8 mouse cellular contexts compared by ENCODE assay signal in the genomic region with DNA sequence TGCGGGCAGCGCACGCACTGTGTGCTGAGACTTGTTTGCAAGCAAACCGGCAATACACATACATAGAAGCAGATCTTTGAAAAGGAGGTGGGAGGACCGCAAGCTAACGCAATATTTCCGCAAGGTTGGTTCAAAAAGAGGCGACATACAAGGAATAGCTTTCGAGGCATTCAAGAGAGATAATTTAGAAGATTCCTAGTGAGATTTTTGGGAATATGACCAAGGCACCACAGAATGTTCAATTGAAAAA. TPM values are rescaled to one million over a fixed set of nuclear protein-coding genes. Genes with fewer than 3 reads are reported as not detected.
DNase-seq lines count a peak whose midpoint lies in the region; ATAC-seq lines count a peak whose summit lies in the region.

No protein-coding gene starts in this region.

- peaks cover 14% of the 10 kb centered on the region for H3K4me1 ChIP-seq in kidney, embryonic 15.5 days
- peaks cover 13% of the 10 kb centered on the region; the same call in 1 of the 2 replicates for H3K4me1 ChIP-seq in intestine, embryonic 14.5 days (replicated peaks; ENCODE audit: control insufficient read depth, insufficient read depth, low read length)
- H3K4me1 ChIP-seq in midbrain, embryonic 16.5 days (ENCODE audit: control insufficient read depth, insufficient read depth, low read length) = peaks cover 8% of the 10 kb centered on the region

- peak overlapping the region; percentile 62 for H3K4me3 ChIP-seq in kidney, embryonic 15.5 days (replicated peaks)
- H3K4me3 ChIP-seq in intestine, embryonic 14.5 days (ENCODE audit: low read depth, low read length) = peak overlapping the region; percentile 71
- H3K4me3 ChIP-seq in midbrain, embryonic 16.5 days (ENCODE audit: low read depth, low read length) = peak overlapping the region; percentile 66

- H3K4me2 ChIP-seq in kidney, embryonic 15.5 days = peak overlapping the region; percentile 84
- peak overlapping the region; percentile 80 for H3K4me2 ChIP-seq in intestine, embryonic 14.5 days (ENCODE audit: low read length)
- peak overlapping the region; percentile 90 for H3K4me2 ChIP-seq in midbrain, embryonic 16.5 days (ENCODE audit: low read length)

- H3K27ac ChIP-seq in kidney, embryonic 15.5 days = peak overlapping the region; percentile 57
- H3K27ac ChIP-seq in intestine, embryonic 14.5 days (ENCODE audit: low read depth) = peak overlapping the region; percentile 62; the same call in 1 of the 2 replicates
- no peak overlapping the region for H3K27ac ChIP-seq in midbrain, embryonic 16.5 days (ENCODE audit: low read length)

- ATAC-seq in kidney, embryonic 15.5 days (replicated peaks; ENCODE audit: low FRiP score) = no peak; the same call in 1 of the 2 replicates
- peak; percentile 9 for ATAC-seq in common myeloid progenitor, adult 5-6 weeks (replicated peaks; ENCODE audit: low read depth, poor library complexity, severe bottlenecking)
- no peak for ATAC-seq in intestine, embryonic 14.5 days (replicated peaks; ENCODE audit: low FRiP score, low TSS enrichment, low read depth)
- ATAC-seq in midbrain, embryonic 16.5 days = no peak
- no peak for ATAC-seq in cerebellum, adult (ENCODE audit: insufficient number of reproducible peaks, low FRiP score, low TSS enrichment)

- H3K9me3 ChIP-seq in kidney, embryonic 15.5 days (replicated peaks) = no peaks in the 10 kb centered on the region
- H3K9me3 ChIP-seq in intestine, embryonic 14.5 days (ENCODE audit: control insufficient read depth, low read length) = no peaks in the 10 kb centered on the region
- H3K9me3 ChIP-seq in midbrain, embryonic 16.5 days (replicated peaks; ENCODE audit: control insufficient read depth, low read length, poor library complexity, severe bottlenecking) = no peaks in the 10 kb centered on the region

- 7% methylated on average over 9 of the region's 9 CpGs for WGBS in kidney, embryonic 15.5 days
- WGBS in intestine, embryonic 14.5 days = 6% methylated on average over 9 of the region's 9 CpGs
- WGBS in midbrain, embryonic 16.5 days = 6% methylated on average over 9 of the region's 9 CpGs

- peak overlapping the region; percentile 63 for H3K9ac ChIP-seq in kidney, embryonic 15.5 days
- H3K9ac ChIP-seq in intestine, embryonic 14.5 days (ENCODE audit: low read length) = peak overlapping the region; percentile 77
- peak overlapping the region; percentile 68 for H3K9ac ChIP-seq in midbrain, embryonic 16.5 days (ENCODE audit: low read depth, low read length)

- no peak for DNase-seq in kidney, postnatal 25 days
- no peak for DNase-seq in intestine, embryonic 14.5 days (ENCODE audit: low spot score)
- DNase-seq in layer of hippocampus, postnatal 36 days = no peak
- DNase-seq in adrenal gland, postnatal 25 days = no peak

- H3K36me3 ChIP-seq in kidney, embryonic 15.5 days = peaks cover 6% of the 10 kb centered on the region
- H3K36me3 ChIP-seq in intestine, embryonic 14.5 days (ENCODE audit: control insufficient read depth, insufficient read depth, low read length) = no peaks in the 10 kb centered on the region
- H3K36me3 ChIP-seq in midbrain, embryonic 16.5 days (ENCODE audit: control insufficient read depth, insufficient read depth, low read length) = no peaks in the 10 kb centered on the region

- H3K27me3 ChIP-seq in kidney, embryonic 15.5 days = no peaks in the 10 kb centered on the region
- no peaks in the 10 kb centered on the region for H3K27me3 ChIP-seq in intestine, embryonic 14.5 days (replicated peaks; ENCODE audit: control insufficient read depth, insufficient read depth, low read length)
- no peaks in the 10 kb centered on the region for H3K27me3 ChIP-seq in midbrain, embryonic 16.5 days (ENCODE audit: control insufficient read depth, insufficient read depth, low read depth, low read length)

RNA-seq across cellular contexts. Expression of gene Fbxo48, which starts 0.5 kb away (rescaled TPM):
- polyA plus RNA-seq in kidney, embryonic 15.5 days (2015; fragmentation: Nextera tagmentation; extraction: Ambion mirVana) = 1.3 and 1.4 TPM in 2 replicates
- total RNA-seq in common myeloid progenitor, adult 5-6 weeks (2017) = 9.1 and 14.3 TPM in 2 replicates
- polyA plus RNA-seq in intestine, embryonic 14.5 days (2014; fragmentation: Nextera tagmentation; extraction: Ambion mirVana) = 1.4 and 2.3 TPM in 2 replicates
- 0.19 and 0.48 TPM in 2 replicates for polyA plus RNA-seq in midbrain, embryonic 16.5 days (2015; fragmentation: Nextera tagmentation; extraction: Ambion mirVana)
- total RNA-seq in layer of hippocampus, postnatal 36 days (2021) = 1 to 10 TPM; 1.0 to 1.7 TPM
- total RNA-seq in adrenal gland, postnatal 25 days (2021) = 1.6 and 1.7 TPM in 2 replicates
